Mouse (Mus musculus) spleen, adult 2 months (tissue): ENCODE data around the gene Atp1a1. TPM values are rescaled to one million over a fixed set of nuclear protein-coding genes. Genes with fewer than 3 reads are reported as not detected.

Experiments used
- DNase-seq, 2 experiments: peaks; one replicate each; pipeline versions ENCODE4 v3.0.0 to v3.0.0-alpha.2; 2012 to 2021; ENCODE audit warnings: low spot score in 2 of 2, low read depth in 1 of 2
- H3K27ac ChIP-seq: fragments of 200-500 bp; 2 replicates; pipeline ENCODE4 v1.5.1; 2012; ENCODE audit warnings: low read length, inconsistent platforms; ENCODE audit not compliant: insufficient read depth
- H3K27me3 ChIP-seq: fragments of 200-500 bp; 2 replicates; pipeline ENCODE4 v1.6.1; 2012; ENCODE audit warnings: mild to moderate bottlenecking, moderate library complexity, low read length, inconsistent platforms; ENCODE audit not compliant: control insufficient read depth, insufficient read depth
- H3K36me3 ChIP-seq: fragments of 200-500 bp; 2 replicates; pipeline ENCODE4 v1.6.1; 2012; ENCODE audit warnings: mild to moderate bottlenecking, low read length, inconsistent platforms; ENCODE audit not compliant: control insufficient read depth, insufficient read depth
- H3K4me1 ChIP-seq: fragments of 200-500 bp; 2 replicates; pipeline ENCODE4 v1.6.1; 2011; ENCODE audit warnings: inconsistent platforms; ENCODE audit not compliant: control insufficient read depth, insufficient read depth, insufficient read length
- H3K4me3 ChIP-seq: fragments of 200-500 bp; 2 replicates; pipeline ENCODE4 v1.5.1; 2011; ENCODE audit warnings: mild to moderate bottlenecking, inconsistent platforms; ENCODE audit not compliant: insufficient read depth, insufficient read length; ENCODE audit errors: extremely low read depth
- CTCF ChIP-seq: fragments of 200-500 bp; IDR thresholded peaks from 2 replicates; pipeline ENCODE4 v1.5.1; 2011; ENCODE audit warnings: mild to moderate bottlenecking, inconsistent platforms; ENCODE audit not compliant: insufficient read depth, insufficient read length, insufficient replicate concordance; ENCODE audit errors: extremely low read depth
- POLR2A ChIP-seq: fragments of 200-500 bp; IDR thresholded peaks from 2 replicates; pipeline ENCODE4 v1.6.1; 2011; ENCODE audit warnings: low read depth, low read length, inconsistent platforms
- WGBS: fragments of 180-500 bp; shearing (Covaris S2); methylation state at CpG from one replicate; pipeline ENCODE4 v1.1.7; 2018; 5-methylcytosine and 5-hydroxymethylcytosine counted together
- polyA plus RNA-seq: library from polyadenylated mRNA; depleted of rRNA; stranded (reverse); fragments of >200 nt; gene quantifications from 2 replicates; pipeline ENCODE4 v1.2.3, GENCODE M21; 2012

Atp1a1 gene
- polyA plus RNA-seq, 1 experiment, result 91.4 TPM

- no peak for TF ChIP-seq CTCF
- no peak for TF ChIP-seq POLR2A
- peaks cover 45% of the 10 kb centered on the region for H3K36me3 ChIP-seq
- H3K4me1 ChIP-seq, result peaks cover 5% of the 10 kb centered on the region; the same call in 1 of the 2 replicates
- 92% methylated on average over 7 of the region's 7 CpGs for WGBS
- H3K27ac ChIP-seq, result no peak overlapping the region
- H3K27me3 ChIP-seq, result no peaks in the 10 kb centered on the region
- no peak overlapping the region for H3K4me3 ChIP-seq
- DNase-seq, result no peak
Observed at GRCm38 (mm10) chr3:101593266-101593651, 11.2 kb downstream of the Atp1a1 start.

GRCm38 (mm10) chr3:101592281-101593265, 11.9 kb downstream of the Atp1a1 start:
- H3K4me3 ChIP-seq, result no peak overlapping the region
- H3K27me3 ChIP-seq, result no peaks in the 10 kb centered on the region
- H3K36me3 ChIP-seq, result peaks cover 49% of the 10 kb centered on the region
- H3K4me1 ChIP-seq, result no peaks in the 10 kb centered on the region; the same call in 1 of the 2 replicates
- no peak for TF ChIP-seq CTCF
- no peak for TF ChIP-seq POLR2A
- 92% methylated on average over 21 of the region's 21 CpGs for WGBS
- H3K27ac ChIP-seq, result no peak overlapping the region
- no peak for DNase-seq

GRCm38 (mm10) chr3:101590380-101590779, 14.1 kb downstream of the Atp1a1 start:
- Histone ChIP-seq H3K27ac (no peak overlapping the region), H3K36me3 (peaks cover 64% of the 10 kb centered on the region), H3K4me3 (no peak overlapping the region), H3K4me1 (no peaks in the 10 kb centered on the region), H3K27me3 (no peaks in the 10 kb centered on the region)
- TF ChIP-seq POLR2A (no peak), CTCF (no peak)
- WGBS, result 96% methylated on average over 16 of the region's 16 CpGs
- DNase-seq, result no peak

GRCm38 (mm10) chr3:101588299-101588698, 16.2 kb downstream of the Atp1a1 start:
- TF ChIP-seq CTCF, result no peak
- no peak for TF ChIP-seq POLR2A
- no peak overlapping the region for H3K4me3 ChIP-seq
- H3K27me3 ChIP-seq, result no peaks in the 10 kb centered on the region
- no peaks in the 10 kb centered on the region for H3K4me1 ChIP-seq
- H3K36me3 ChIP-seq, result peaks cover 74% of the 10 kb centered on the region
- no peak overlapping the region for H3K27ac ChIP-seq
- DNase-seq, result no peak
- 93% methylated on average over 7 of the region's 7 CpGs for WGBS

DNA sequence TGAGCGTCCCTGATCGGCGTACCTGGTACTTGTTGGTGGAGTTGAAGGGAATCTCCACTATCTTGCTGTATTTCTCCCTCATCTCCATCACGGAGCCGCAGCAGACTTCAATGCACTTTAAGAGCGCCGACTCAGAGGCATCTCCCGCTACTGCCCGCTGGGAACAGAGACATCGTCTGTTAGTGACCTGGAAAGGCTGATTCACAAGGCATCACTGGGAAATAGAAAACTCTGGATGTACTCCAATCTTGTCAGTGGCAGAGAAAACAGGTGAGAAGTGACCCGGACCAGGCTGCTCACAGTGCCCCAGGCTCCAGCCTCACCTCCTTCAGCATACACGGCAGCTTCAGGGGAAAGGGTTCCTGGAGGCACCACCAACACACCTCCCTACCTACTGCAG, 17.7 kb downstream of the Atp1a1 start:
- Histone ChIP-seq H3K27me3 (no peaks in the 10 kb centered on the region), H3K4me1 (no peaks in the 10 kb centered on the region), H3K27ac (no peak overlapping the region), H3K36me3 (peaks cover 80% of the 10 kb centered on the region), H3K4me3 (no peak overlapping the region)
- WGBS, result 96% methylated on average over 12 of the region's 12 CpGs
- no peak for DNase-seq
- TF ChIP-seq CTCF, result no peak
- TF ChIP-seq POLR2A, result no peak

DNA sequence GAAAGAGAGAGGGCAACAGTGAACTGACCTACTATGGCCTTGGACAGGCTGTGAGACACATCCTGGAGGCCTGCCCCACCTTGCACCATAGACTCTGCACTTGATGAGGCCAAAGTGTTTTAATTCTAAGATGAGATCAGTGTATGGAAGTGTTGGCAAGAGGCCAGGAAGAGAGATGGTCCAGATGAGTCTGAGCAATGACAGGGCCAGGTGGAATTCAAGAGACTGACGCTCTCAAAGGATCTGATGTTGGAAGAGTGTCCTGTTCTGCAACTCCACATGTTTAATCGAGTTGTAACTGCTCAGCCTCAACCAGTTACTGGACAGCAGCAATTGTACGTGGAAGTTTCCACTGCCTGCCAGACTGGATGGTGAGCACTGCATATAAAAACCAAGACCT, 26.4 kb downstream of the Atp1a1 start:
- DNase-seq, result no peak
- peaks cover 61% of the 10 kb centered on the region for H3K36me3 ChIP-seq
- H3K4me3 ChIP-seq, result no peak overlapping the region
- WGBS, result 89% methylated on average over 3 of the region's 3 CpGs
- no peaks in the 10 kb centered on the region for H3K27me3 ChIP-seq
- H3K27ac ChIP-seq, result no peak overlapping the region
- no peak for TF ChIP-seq POLR2A
- no peak for TF ChIP-seq CTCF
- H3K4me1 ChIP-seq, result no peaks in the 10 kb centered on the region

- TF ChIP-seq CTCF (no peak), POLR2A (no peak)
- WGBS, result 96% methylated on average over 5 of the region's 5 CpGs
- no peaks in the 10 kb centered on the region for H3K4me1 ChIP-seq
- H3K4me3 ChIP-seq, result no peak overlapping the region
- H3K27ac ChIP-seq, result no peak overlapping the region
- H3K27me3 ChIP-seq, result no peaks in the 10 kb centered on the region
- DNase-seq, result no peak
- peaks cover 54% of the 10 kb centered on the region for H3K36me3 ChIP-seq
Observed at GRCm38 (mm10) chr3:101577361-101577760, 27.1 kb downstream of the Atp1a1 start.
